Mouse (Mus musculus) liver (tissue): Measurements from ENCODE around the gene Zfp839.

Experiments used
- DNase-seq: peaks from one replicate; pipeline ENCODE4 v3.0.0-alpha.2; 2020; ENCODE audit warnings: mixed read lengths

The Zfp839 gene

DNA sequence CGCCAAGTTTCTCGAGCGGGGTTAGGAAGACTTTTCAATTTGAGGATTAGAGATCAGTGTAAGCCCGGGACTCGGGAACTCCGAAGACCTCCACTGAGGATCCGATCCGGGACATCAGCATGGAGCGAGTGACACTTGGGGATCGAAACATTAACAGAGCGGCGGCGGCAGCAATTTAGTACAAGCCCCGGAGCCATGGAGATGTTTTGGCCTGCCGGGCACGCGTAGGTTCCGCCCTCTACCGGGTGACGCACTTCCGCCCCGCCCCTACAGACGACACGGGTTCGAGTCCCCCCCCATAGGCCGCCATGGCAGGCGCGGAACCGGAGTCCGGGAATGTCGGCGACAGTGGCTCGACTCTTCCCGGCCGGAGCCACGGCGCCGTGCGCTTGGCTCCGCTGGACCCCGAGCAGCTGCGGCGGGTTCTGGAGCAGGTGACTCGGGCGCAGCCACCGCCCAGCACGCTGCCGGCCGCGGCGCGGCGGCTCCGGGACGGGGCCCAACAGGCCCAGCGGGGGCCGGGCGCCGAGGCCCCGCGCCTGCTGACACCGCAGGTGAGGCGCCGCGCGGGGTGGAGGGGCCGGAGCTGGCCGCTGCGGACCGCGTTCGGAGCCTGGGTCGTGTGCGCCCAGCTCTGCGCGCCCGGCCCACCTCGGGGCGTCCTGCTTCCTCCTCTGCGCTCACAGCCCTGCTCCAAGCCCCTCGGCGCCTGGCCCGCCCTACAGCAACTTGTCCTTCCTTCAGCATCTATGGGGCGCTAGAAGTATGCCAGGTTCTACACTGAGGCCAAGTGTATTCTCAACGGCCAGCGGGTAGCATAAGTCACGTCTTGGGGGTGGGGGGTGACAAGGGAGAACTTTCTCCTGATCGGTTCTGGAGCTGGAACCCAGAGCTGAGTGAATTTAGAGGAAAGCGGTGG, at the start of gene Zfp839:
Gene Zfp839, plus strand, starts transcription at position 244 of the 919 bp plus-strand sequence.
- DNase-seq: peak; percentile 84

DNA sequence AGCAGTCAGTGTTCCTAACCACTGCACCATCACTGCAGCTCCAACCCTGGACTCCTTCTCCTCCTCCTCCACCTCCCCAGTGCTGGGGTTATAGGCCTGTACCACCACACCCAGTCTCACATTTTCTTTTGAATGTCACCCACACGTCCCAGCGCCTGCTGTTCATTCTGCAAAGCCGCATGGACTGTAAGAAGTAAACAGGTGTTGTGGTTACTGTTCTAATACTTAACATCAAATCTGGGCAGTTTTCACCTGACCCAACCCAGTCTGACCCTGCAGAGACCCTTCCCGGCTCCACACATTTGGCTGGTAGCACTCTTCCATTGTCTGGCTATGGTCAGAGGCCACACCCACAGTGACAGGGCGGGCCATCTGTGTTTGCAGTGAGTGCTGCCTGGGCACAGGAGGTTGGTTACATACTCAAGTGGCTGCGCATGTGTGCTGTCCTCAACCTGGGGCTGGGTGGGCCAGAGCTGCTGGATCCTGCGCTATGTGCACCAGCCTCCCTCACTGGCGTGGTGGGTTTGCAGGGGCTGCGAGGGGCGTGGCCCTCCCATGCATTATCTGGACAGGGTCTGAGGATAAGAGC, 48.1 kb upstream of the Zfp839 start:
- DNase-seq: no peak

DNA sequence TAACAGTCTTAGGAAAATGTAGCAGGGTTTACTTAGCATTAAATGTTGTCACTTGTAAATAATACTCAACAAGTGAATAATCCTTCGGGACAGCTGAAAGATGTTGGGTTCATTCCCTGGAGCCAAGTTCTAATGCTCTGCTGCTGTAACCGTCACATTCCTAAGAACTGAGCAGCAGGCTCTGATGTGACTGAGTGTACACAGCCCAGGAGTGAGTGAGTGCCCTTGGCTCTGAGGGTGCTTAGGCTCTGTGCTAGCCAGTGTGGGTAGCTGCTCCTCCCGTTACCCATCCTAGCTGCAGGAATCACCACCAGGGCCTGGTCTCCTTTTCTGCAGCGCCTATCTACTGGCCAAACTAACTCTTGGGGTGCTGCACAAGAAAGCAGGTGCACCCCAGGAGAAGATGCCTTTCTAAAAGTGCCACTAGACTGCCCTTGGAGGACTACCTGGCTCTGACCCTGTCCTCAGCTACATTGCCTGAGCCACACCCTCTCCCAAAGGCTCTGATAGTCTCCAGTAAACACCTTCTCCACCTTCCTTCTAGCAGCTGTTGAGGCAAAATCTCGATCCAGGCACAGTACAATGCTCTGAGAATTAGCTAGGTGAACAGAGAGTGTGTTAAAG, 47.3 kb upstream of the Zfp839 start:
- no peak for DNase-seq

DNA sequence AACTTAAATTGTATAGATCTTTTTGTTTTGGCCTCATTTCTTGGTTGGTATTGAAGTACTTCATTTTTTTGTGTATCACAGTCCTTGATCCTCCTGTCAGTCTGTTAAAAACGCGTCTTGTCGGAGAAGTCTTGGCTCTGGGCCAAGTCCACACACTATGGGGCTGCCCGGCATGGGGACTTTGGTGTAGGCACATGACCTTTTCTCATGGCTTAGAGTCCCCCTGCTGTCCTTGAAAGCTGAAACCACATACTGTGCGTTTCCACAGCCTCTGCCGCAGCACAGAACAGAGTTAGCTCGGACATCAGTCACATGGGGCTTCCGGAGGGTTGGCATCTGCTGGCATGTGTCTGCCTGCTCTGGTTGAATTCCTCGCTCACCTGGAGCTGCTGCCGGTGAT, 45.8 kb upstream of the Zfp839 start:
- peak; percentile 26 for DNase-seq

DNA sequence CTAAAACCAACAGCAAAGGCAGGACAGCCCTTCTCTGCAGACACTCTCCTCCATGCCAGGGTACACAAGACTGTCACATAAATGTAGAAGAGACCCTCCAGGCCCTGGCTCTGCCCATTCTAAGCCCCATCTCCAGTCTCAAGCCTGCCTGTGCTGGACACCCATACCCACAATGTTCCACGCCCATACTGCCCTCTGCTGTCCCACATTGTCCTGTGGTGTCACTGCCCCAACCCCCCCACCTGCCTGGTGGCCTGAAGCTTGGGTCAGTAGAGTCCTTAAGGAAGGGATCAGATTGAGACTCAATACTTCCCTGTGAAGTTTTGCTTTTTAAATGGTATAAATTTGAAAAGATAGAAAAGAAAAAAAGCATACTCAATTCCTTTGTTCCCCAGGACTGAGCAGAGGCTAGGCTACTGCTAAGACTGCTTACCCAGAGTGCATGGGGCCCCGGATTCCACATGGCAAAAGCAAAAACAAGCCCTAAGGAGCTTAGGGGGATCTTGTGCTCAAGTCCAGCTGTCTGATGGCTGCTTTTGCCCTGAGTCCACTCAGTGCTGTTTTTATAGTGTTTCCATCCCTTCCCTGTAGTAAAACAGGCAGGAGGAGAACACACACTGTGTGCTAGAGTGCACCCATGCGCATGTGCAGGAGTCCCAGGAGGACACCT, 43.6 kb upstream of the Zfp839 start:
- no peak for DNase-seq

DNA sequence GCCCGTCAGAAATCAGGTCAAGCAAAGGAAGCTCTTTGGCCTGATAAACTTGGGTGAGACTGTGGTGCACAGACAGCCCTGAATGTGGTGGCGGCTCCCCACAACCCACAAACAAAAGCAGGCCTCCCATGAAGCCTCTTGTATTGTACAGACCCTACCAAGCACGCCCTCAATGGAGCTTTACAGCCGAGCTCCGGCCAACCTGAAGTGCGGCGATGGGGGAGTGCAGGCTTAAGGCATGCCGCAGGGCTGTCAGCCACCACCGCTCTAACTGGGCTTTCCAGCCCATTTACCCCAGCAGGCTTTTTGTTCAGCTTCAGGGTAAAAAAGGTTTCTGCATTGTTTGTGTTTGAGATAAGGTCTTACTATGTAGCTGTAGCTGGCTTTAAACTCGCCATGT, 41.6 kb upstream of the Zfp839 start:
- DNase-seq: no peak

DNA sequence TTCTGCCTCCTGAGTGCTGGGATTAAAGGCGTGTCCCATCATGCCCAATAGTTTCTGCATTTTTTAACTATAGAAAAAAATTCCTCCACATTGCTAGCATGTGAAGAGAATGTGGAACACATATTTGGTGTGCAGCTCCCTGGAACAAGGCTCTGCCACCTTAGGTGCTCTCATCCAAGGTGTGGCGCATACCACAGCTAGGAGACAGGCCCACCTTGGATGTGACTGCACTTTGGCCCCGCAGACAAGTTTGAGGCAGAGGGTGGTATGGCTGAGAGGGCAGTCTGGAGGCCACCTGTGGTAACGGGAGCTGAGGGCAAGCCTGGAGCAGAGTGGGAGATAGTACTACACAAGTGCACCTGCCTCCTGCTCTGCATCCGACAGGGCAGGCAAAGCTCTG, 41.2 kb upstream of the Zfp839 start:
- no peak for DNase-seq

DNA sequence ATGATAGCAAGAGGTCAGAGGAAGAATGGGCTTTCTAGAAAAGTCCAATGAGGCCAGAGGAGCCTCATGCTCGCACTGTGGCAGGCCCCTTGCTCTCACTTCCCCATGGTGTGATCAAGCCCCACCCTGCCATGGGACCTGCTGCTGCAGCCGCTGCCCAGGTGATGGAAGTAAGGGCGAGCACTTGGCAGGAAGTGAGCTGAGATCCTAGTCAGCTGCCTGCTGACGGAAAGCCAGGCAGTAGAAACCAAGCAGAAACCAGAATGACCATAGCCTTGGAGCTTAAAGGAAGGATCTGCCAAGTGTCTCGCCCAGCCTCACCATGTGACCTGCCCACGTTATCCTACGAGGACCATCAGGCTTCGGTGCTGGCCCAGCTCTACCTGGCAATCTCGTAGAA, 36.9 kb upstream of the Zfp839 start:
- DNase-seq: no peak

DNA sequence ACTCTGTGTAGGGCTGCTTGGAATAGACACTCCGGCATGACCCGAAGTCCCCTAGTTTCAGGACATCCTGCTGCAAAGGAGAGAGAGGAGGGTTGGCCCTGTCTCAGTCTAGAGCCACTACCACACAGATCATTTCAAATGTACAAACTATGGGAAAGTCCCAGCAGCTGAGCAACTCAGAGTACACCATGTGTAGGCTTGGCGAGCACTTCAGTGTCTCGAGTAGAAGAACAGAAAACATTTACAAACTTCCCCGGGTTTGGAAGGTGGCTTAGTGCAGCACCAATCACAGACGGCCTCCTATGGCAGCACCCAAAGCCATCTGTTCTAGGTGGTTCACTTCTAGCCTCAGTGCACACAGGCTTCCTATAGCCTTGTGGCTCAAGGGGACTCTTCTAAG, 36.4 kb upstream of the Zfp839 start:
- DNase-seq: no peak

DNA sequence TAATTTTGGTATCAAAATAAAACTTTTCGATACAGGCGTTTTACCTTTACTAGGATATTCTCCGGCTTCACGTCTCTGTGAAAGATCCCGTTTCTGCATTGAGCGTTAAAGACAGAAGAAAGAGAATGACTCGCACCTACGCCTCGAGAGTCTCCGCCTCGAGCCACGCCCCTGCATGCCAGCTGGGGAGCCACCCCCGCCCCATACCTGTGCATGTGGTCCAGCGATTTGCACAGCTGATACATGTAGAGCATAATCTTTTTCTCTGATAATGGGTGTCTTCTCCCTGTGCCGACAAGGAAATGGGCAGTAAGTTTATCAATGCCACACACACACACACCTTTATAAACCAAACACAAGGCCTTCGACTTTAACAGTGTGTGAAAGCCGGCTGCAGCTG, 35.1 kb upstream of the Zfp839 start:
- no peak for DNase-seq

DNA sequence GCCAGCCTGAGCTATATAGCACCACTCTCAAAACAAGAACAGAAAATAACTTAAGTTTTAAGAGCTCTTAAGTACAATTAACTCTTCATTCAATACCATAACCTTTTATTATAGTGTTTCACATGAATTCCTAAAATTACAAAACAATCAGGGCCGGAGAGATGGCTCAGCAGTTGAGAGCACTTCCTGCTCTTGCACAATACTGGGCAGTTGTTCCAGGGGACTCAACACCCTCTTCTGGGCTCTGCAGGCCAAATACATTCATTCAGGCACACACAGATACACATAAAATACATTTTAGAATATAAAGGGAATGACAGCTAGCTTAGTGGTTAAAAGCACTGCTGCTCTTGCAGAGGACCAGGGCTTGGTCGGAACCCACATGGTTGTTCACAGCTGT, 33.2 kb upstream of the Zfp839 start:
- DNase-seq: no peak

DNA sequence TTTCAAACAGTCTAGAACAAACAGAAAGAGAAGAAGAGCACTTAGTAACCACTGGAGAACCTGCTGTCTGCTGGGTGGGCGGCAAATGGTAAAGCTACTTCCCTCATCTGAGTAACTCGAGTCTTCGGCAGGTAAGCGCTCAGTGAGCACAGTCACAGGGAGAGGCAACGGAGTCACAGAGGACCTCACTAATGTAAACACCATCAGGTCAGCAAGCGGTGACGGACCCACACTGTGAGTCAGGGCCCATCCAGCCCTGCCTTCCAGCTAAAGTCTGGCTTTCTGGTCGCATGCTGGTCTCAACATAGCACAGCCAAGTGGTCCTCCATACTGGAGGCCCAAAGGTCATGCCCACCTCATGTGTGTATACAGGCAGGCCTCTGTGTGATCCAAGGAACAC, 30.7 kb upstream of the Zfp839 start:
- DNase-seq: no peak

DNA sequence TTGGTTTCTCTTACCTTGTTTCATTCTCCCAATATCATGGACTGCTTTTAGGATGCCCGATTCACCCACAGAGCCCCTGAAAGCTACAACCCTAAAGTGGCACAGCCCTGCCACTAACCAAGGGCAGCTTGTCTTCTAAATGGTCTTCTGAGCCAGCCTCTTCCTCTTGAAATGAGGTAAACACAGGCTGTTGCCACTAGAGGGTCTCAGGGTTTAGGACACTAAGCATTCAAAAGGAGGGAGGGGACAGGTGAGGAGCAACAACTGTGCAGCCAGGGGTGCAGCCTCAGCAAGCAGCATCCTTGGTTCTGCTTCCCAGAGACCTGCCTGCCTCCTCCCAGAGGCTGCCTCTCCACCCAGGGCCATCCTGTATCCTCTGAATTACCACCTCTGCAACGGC, 28.3 kb upstream of the Zfp839 start:
- DNase-seq: no peak

DNA sequence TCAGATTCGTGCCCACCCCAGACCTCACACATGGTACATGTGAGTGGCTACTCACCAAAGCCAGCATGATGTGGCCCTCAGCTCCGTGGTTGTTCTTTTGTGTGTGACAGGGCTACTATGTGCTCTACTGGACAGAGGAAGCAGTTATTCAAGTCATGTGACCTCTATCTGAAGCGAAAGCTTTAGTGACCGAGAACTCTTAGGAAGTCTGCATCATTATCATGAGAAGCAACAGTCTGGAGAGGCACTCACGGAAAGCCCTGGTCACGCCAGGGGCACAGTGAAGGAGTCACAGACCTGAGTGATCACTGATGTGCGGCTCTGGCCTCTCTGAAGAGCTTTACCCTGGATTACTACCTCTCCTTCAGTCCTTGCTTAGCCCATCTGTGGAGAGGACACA, 27.7 kb upstream of the Zfp839 start:
- DNase-seq: no peak

DNA sequence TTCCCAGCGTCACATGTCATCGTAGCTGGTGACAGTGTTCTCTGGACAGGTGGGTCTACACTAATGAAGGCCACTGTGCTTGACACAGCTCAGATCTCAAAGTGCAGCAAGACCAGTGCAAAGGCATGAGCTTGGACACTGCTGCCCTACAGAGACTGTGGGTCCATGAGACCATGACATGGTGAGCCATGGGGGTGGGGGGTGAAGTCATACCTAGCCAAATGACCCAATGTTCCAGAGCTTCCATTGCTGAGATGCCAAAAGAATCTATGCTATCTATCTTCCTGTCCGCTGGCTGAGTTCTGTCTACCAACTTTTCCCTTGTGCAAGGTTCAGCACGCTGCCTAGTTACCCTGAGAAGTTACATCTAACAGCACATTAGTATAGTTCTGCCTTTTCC, 21.1 kb upstream of the Zfp839 start:
- no peak for DNase-seq

DNA sequence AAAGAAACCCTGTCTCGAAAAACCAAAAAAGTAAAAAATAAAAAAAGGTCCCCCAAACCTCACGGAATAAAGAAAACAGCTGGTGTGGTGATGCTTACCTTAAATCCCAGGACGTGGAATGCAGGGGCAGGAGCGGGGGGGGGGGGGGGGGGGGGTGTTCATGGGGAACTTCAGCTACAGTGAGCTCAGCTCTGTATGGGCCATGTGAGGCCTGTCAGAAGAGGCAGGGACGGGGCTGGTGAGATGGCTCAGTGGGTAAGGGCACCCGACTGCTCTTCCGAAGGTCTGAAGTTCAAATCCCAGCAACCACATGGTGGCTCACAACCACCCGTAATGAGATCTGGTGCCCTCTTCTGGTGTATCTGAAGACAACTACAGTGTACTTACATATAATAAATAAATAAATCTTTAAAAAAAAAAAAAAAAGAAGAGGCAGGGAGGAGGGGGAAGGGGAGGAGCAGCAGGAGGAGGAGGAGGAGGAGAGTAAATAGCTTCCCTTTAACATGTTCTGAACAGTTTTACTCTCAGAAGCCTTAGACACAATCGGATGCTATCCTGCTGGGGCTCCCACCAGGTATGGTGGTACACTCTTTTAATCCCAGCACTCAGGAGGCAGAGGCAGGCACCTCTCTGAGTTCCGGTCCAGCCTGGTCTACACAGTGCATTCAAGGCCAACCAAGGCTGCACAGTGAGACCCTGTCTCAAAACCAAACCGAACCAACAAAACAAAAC, 19.6 kb upstream of the Zfp839 start:
- no peak for DNase-seq

DNA sequence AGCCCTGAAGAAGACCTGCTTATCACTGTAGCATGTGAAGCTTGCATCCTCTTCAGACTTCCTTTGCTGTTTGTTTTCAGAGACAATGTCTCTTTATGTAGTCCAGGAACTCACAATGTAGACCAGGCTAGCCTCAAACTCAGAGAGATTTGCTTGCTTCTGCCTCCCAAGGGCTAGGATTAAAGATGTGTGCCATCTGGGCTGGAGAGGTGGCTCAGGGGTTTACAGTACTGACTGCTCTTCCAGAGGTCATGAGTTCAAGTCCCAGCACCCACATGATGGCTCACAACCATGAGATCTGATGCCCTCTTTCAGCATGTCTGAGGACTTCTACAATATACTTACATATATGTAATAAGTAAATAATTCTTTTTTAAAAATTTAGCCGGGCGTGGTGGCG, 14.9 kb upstream of the Zfp839 start:
- DNase-seq: no peak

DNA sequence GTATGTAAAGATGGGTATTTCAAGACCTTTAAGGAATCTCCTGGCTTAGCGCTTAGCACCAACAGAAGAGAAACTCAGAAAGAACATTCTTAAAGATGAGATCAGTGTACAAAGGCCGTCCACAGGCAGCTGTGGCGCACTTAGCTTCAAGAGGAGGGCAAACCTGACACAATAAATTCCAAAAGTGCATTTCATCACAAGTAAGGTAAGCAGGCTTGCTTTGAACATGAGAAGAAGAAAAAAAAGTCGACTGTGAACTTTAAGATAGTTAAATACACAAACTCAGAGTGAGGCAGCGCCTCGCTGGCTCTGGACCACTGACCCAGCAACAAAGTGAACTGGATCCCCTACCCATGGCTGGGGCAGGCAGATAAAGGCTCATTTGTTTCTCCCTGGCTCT, 13.3 kb upstream of the Zfp839 start:
- DNase-seq: no peak

DNA sequence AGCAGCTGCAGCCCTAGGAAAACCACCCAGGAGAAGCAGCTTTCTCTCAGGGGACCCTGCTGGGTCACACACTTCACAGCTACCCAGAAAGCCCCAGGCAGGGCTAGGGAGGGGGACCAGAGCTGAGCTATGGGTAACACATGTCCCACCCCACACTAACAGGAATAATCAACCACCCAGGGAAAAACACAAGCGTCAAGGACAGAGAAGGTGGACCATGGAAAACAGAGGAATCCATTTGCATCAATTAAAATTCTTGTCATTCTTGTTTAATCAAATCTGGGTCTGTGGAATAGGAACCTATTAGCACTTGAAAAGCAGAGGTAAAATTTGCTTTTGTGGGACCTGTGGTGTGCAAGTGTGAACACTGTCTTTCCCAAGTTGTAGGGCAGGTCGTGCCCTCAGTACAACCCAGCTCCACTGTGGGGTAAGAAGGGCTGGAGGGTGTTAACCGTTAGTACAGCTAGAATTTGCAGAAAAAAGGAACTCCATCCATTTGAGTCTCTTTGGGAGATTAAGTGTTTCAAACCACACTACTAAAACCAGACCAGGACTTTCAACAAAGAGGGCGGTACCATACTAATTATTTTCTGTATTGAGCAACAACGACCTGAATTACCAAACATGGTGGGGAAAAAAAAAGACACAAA, 12.7 kb upstream of the Zfp839 start:
- DNase-seq: no peak

DNA sequence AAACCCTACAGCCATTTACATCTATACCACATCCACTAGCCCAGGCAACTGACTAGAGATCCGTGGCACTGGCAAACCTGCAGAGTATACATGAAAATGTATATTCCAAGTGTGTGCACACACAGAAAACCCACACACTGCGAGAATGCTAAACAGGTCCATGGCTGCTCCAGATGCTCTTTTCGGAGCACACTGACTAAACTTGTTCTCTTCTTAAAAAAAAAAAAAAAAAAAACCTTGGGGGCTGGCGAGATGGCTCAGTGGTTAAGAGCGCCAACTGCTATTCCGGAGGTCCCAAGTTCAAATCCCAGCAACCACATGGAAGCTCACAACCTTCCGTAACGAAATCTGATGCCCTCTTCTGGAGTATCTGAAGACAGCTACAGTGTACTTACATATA, 12.2 kb upstream of the Zfp839 start:
- DNase-seq: no peak

DNA sequence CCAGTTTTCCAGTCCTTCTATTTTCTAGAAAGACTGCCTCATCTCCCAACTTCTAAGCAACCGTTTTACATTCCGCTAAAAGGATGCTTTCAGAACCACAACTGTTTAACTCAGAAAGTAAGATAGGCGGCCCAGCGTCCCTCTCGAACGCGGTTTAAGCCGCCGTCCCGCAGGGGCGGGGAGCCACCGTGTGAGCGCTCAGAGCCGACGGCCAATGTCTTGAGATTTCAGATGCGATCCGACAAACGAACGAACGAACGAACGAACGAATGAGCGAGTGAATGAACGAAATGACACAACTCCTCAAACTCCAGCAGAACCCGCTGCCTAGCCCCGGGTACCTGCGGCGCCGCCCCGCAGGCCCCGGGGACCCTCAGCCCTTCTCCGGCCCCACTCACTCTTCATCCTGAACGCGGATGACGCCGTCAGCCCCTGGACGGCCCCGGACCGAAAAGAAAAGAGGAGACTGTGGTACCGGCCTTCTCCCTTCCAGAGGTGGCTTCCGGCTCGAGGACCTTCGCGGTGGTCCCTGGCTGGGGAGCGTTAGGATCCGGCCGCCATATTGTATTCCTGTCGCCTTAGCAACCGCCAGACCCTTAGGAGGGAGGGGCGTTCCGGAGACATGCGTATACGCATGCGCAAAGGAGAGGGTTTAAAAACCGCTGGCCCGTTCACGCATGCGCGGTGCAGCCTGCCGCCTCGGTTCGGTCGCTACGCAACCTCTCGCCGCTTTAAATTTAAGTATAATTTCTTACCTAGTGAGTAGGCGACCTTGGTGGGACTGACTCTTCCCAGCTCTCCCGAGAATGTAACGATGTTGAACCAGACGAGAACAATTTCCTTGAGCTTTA, 9.5 kb upstream of the Zfp839 start, which contains the start of gene Mok:
Gene Mok, minus strand, starts transcription at position 592 of the 851 bp plus-strand sequence.
- DNase-seq: peak; percentile 95
